Mouse (Mus musculus): ENCODE results near the gene Inpp4a.

The Inpp4a gene

DNA sequence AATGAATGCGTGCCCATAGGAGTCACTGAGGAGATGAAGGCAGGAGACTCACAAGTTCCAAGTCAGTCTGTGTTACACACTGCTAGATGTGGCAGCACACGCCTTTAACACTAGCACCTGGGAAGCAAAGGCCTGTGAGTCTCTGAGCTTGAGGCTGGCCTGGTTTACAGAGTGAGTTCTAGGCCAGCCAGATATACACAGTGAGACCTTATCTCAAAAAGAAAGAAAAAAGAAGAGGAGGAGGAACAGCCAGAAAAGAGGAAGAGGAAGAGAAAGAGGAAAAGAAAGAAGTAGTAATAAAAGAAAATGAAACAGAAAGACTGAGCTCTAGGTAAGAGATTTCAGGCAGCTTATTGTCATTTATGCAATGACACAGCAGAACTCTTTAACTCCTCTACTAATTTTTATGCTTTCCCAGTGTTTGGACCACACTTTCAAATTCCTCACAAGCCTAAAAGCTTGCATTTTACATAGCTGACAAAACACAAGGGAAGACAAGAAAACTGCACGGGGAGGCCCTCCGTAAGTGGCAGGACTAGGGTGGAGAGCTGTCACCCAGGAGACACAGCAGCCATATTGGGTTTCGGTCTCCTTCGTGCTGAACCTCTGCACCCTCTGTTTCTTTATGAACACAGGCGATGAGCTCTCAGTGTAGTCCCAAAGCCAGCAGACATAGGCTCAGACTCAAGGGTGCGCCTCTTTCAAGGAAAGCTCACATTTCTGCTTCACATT is 127.6 kb downstream of the Inpp4a start:
- DNase-seq = no peak

DNA sequence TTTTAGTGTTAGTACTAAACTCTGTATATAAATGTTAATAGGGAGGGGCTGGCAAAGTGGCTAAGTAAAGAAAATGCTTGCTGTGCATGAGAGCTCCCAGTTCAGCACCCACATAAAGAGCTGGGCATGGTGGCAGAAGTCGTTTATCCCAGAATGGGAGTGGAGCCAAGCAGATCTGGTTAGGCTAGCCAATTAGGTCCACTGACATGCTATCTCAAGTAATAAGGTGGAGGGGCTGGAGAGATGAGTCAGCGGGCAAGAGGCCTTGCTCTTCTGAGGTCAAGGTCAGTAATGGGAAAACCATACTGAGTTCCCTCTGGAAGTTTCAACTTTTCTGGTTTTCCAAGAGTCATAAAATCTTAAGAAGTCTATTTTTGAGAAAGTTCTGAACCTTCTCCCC is 129.2 kb downstream of the Inpp4a start:
- DNase-seq = no peak

DNA sequence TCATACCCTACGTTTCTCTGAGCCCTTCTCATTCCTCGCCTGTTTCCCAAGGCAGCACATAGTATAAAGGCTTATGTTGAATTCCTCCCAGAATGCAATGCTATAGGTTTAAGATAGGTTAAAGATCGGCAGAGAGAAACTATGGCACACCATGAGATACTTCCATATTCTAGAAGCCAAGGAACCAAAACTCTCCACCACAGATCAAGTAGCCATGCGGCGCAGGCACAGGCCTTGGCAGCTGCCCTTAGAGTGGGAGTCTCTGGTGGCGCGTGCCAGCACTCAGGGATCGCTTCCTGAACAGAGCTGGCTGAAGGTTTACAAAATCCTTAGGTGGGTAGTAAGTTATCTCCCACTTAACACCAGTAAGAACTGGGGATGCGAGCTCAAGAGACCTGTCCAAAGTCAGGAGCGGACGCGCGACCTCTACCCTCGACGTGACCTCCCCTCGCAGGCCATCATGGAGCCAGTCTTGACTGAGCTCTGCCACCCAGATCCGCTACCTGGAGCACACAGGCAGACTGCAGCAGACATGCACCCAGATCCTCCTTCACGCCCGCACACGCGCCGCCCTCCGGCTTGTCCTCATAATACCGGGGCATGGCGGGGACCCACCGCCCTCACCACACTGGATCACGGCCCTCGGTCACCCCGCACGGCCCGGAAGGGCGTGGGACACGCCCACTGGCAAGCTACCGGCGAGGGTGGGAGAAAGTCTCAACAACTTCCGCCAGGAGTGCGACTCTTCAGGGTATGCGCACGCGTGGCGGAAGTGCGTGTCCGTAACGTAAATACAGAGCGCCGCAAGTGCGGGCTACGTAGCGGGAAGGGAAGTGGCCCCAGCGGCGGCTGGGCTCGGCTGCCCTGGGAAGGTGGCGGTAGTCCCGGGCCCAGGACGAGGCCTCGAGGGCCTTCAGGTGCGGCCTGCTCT is 130.0 kb downstream of the Inpp4a start, which contains the start of the genes Coa5 and Unc50:
Coa5 (minus strand) TSS at position 738 of the 931 bp plus-strand sequence.
Unc50 (plus strand) TSS at position 774 of the 931 bp plus-strand sequence.
- peak; percentile 97 for DNase-seq

DNA sequence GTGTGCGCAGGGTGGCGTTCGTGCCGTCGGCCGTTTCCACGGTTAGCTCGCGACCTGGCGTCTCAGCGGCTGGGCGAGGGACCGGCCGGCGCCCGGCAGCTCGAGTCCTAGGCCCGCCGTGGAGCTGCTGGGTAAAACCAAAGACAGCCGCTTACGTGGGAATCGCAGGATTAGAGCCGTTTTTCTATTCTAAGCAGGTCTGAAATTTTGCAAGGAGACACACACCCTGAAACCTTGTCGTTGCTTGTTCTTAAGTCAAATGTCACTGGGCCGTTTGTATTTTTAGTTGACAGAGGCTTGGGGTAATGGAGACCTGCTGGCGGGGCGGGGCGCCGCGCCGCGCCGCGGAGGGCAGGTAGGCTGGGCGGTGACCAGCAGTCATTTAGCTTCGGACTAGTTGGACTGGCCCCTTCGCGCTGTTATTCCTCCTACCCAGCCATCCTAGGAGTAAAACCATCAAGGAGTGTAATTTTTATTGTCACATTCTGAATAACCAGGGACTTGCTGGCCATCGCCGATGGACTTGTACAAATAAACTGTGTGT is 130.7 kb downstream of the Inpp4a start:
- peak; percentile 47 for DNase-seq

DNA sequence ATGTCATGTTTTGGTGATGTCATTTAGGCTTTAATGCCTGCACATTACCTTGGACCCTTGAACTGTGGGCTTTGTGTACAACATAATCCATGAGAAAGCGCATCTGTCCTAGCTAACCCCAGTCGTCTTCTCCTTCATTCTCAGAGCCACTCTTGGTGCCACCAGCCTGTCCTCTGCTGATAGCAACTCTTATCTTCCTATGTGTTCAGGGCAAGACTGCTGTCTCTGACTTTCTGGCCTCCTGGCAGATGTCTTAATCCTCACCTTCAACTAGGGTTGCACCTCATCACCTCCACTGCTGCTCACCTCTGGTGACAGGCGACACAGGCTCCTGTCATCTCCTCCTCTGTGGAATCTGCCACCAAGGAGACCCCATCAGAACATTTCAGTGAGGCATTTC is 136.8 kb downstream of the Inpp4a start:
- DNase-seq = no peak

DNA sequence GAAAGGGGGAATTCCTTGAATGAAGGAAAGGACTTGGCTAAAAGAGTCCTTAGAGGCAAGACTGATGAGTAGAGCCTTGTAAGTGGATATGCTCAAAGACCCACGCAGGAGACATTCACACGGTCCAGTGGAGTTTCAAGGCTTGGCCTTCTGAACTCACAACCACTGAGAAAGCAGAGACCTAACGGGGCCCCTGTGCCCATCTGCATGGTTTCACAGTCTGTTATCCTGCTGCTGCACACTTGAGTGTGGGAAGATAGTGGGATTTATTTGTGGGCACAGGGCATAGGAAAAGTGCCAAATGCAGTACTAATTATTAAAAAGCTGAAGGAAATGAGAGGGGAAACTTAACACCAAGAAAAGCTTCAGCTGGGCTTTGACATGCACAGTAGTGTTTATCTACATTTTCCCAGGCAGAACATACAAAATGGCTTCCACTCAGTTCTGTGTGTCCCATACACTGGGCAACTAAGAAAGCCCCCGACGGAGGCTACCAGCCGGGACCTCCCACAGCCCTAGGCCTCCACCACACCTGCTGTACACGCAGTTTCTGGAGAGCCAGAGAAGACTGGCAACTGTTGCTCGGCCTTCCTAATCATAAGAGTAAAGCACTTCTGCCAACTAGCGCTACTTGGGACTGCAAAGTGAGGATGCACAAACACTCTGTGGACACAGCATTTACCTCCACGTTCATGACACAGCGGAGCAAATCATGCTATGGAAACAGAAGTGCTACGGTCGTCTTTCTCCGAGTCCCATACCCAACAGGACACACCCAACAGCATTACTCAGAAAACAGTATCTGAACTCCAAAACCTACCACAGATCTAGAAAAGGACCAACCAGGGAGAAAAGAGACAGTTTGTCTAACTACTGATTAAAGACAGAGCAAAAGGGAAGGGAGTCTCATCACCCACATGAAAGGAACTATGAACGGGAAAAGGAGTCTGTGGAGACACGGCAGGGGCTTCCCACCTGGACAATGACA is 143.5 kb downstream of the Inpp4a start:
- no peak for DNase-seq

DNA sequence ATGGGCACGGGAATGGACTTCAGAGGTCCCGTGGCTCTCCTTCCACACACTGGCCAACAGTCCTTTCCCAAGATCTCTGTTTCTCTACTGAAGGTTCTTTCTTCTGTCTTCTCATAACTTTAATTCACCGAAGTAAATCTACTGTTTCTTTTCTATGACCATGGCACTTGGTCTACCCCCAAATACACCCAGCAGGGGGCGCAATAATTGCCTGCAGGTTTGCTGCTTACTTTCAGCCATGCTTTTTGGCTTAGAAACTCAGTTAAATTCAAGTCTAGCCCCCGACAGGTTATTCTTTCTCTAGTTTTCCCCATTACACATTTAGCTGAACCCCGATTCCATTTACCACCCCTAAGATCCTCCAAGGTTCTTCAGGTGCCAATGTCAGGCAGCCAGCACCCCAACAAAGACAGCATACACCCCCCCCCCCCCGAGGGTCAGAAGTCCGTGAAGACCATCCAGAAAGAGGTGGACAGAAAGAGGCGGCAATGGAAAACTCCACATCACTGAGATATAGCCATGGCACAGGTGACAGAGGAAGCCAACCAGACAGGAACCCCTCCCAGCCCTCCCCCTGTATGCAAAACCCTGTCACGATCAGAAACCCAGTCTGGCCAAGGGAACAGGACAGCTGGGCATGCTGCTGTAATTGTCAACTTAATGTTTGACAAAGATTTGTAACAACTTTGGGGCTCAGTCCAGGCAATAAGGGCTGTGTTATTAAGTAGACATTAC is 148.9 kb downstream of the Inpp4a start:
- peak; percentile 78 for DNase-seq

DNA sequence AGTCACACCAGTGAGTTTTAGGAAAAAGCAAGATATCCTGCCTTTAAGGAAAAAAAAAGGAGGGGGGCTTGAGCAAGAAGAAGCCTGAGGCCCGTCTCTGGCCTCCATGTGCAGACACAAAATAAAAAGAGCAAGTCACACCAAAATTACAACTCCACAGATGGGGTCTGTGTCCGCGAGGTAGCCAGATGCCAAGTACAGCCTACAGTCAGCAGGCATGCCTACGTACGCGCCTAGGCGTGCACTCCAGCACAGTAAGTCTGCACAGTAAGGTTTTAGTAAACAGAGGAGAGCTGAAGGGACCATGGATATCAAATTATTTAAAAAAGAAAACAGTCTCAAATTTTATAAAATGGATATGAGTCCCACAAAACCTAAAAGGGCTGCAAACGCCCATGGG is 151.6 kb downstream of the Inpp4a start:
- DNase-seq = no peak

DNA sequence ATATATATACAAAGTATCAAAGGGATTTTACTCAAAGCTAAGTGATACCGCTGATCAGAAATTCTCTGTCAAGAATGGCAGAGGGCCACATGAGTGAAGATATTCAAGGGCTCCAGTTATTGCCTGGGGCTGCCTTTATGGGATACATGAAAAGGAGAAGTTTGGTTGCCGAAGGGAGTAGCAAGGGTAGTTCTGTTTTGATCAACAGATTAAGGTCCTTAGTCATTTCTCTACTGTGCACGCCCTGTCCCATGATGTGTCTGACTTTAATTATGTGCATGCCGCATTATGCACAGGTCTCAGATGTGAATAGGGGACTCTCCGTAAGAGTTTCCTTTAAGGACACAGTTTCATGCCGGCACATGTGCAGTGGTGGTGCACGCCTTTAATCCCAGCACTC is 157.9 kb downstream of the Inpp4a start:
- DNase-seq = no peak

All from kidney, postnatal 10 days (tissue).